ENCODE assay signal across 8 mouse cellular contexts in the genomic region with DNA sequence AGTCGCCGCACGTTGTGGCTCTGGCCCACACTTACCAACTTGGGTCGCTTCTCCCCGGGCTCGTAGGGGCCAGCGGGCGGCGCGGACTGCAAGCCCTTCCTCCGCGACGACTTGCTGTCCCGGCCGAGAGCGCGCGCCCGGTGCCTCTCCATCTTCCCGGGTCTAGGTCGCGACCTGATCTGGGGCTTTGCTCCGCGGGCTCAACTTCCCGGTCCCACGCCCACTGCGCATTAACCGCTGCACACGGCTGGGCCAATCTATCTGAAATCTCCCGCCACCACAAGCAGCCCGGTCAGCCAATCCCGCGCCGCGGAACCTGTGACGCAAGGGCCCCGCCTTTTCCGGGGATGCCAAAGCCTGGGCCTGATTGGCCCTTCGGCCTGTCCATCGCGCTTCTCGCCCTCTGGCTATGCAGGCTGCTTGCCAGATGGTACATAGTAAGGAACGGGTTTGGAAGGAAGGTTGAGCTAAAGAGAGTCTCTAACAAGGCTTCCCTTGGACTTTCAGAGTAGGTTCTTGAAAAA. TPM values are rescaled to one million over a fixed set of nuclear protein-coding genes. Genes with fewer than 3 reads are reported as not detected.
DNase-seq lines count a peak whose midpoint lies in the region; ATAC-seq and TF ChIP-seq lines count a peak whose summit lies in the region.

A gene (minus strand): TSS at position 273 of the 524 bp plus-strand sequence.

- TF ChIP-seq POLR2A in bone marrow macrophage, adult 2 months (IDR thresholded peaks at IDR 0.05; ENCODE audit: borderline replicate concordance, low read depth, low read length) = no peak
- TF ChIP-seq POLR2A in embryonic fibroblast, embryonic 13.5 days (IDR thresholded peaks at IDR 0.05; ENCODE audit: low read depth, low read length) = no peak; the same call in none of the 2 replicates

- no peaks in the 10 kb centered on the region for H3K9me3 ChIP-seq in kidney, embryonic 14.5 days (ENCODE audit: control insufficient read depth, low read length)
- H3K9me3 ChIP-seq in limb, embryonic 15.5 days = no peaks in the 10 kb centered on the region

- peak; percentile 100 for ATAC-seq in kidney, embryonic 14.5 days (ENCODE audit: low FRiP score, low TSS enrichment)
- ATAC-seq in limb, embryonic 15.5 days (ENCODE audit: insufficient number of reproducible peaks, low FRiP score, low TSS enrichment, low read depth) = peak; percentile 96

- under 1% methylated on average over 43 of the region's 43 CpGs for WGBS in kidney, embryonic 14.5 days
- under 1% methylated on average over 43 of the region's 43 CpGs for WGBS in limb, embryonic 15.5 days

- no peak for TF ChIP-seq CTCF in bone marrow macrophage, adult 2 months (IDR thresholded peaks at IDR 0.05; ENCODE audit: low read depth, low read length)
- no peak for TF ChIP-seq CTCF in embryonic fibroblast, embryonic 13.5 days (IDR thresholded peaks at IDR 0.05; ENCODE audit: borderline replicate concordance, insufficient read depth, low read length)

- peaks cover 5% of the 10 kb centered on the region; the same call in 1 of the 2 replicates for H3K4me1 ChIP-seq in bone marrow macrophage, adult 2 months (ENCODE audit: control insufficient read depth, insufficient read depth, low read length)
- H3K4me1 ChIP-seq in embryonic fibroblast, embryonic 13.5 days (ENCODE audit: control insufficient read depth, insufficient read depth, low read length) = no peaks in the 10 kb centered on the region
- no peaks in the 10 kb centered on the region for H3K4me1 ChIP-seq in kidney, embryonic 14.5 days (ENCODE audit: control insufficient read depth, insufficient read depth, low read length)
- 0 out of 2 replicates have a peak, but pooled peaks cover 3% of the 10 kb centered on the region for H3K4me1 ChIP-seq in limb, embryonic 15.5 days

- peak within 1 kb of the TSS; percentile 56 for H3K4me2 ChIP-seq in kidney, embryonic 14.5 days (replicated peaks; ENCODE audit: low read depth, low read length)
- peak within 1 kb of the TSS; percentile 91 for H3K4me2 ChIP-seq in limb, embryonic 15.5 days

- no peaks in the 10 kb centered on the region for H3K36me3 ChIP-seq in kidney, embryonic 14.5 days (ENCODE audit: control insufficient read depth, insufficient read depth, low read length)
- H3K36me3 ChIP-seq in limb, embryonic 15.5 days = no peaks in the 10 kb centered on the region

- peak within 1 kb of the TSS; percentile 70 for H3K9ac ChIP-seq in kidney, embryonic 14.5 days (ENCODE audit: low read depth, low read length)
- H3K9ac ChIP-seq in limb, embryonic 15.5 days = peak within 1 kb of the TSS; percentile 46

- no peak within 1 kb of the TSS for H3K27ac ChIP-seq in bone marrow macrophage, adult 2 months (ENCODE audit: insufficient read depth, low read depth, low read length)
- H3K27ac ChIP-seq in embryonic fibroblast, embryonic 13.5 days (ENCODE audit: insufficient read depth, low read length) = peak within 1 kb of the TSS; percentile 69
- peak within 1 kb of the TSS; percentile 31; the same call in 1 of the 2 replicates for H3K27ac ChIP-seq in kidney, embryonic 14.5 days (ENCODE audit: low read depth, low read length)
- peak within 1 kb of the TSS; percentile 73 for H3K27ac ChIP-seq in limb, embryonic 15.5 days

- peak within 1 kb of the TSS; percentile 70 for H3K4me3 ChIP-seq in bone marrow macrophage, adult 2 months (ENCODE audit: insufficient read depth, low read length)
- peak within 1 kb of the TSS; percentile 91 for H3K4me3 ChIP-seq in embryonic fibroblast, embryonic 13.5 days (ENCODE audit: insufficient read depth, low read length)
- peak within 1 kb of the TSS; percentile 73 for H3K4me3 ChIP-seq in kidney, embryonic 14.5 days (ENCODE audit: low read length)
- peak within 1 kb of the TSS; percentile 87 for H3K4me3 ChIP-seq in limb, embryonic 15.5 days

- H3K27me3 ChIP-seq in kidney, embryonic 14.5 days (ENCODE audit: control insufficient read depth, insufficient read depth, low read length) = no peaks in the 10 kb centered on the region
- no peaks in the 10 kb centered on the region for H3K27me3 ChIP-seq in limb, embryonic 15.5 days

- DNase-seq in A20 (ENCODE audit: low read depth, low spot score) = peak; percentile 99
- peak; percentile 88 to 89 for DNase-seq in heart, adult 9 months (ENCODE audit: low spot score in 2 of 2)
- DNase-seq in monocyte, adult 2 months (ENCODE audit: low read depth in 1 of 2, low spot score in 2 of 2) = peak; percentile 85 to 88
- DNase-seq in spleen, postnatal 36 days (ENCODE audit: low spot score in 2 of 2) = peak; percentile 92 to 93

RNA-seq across cellular contexts. Expression of the gene that starts here (rescaled TPM):
- 11.0 and 14.4 TPM in 2 replicates for polyA plus RNA-seq in bone marrow macrophage, adult 2 months (2012; ENCODE audit: insufficient read depth, insufficient read length, missing spikeins)
- polyA plus RNA-seq in embryonic fibroblast, embryonic 13.5 days (2011; ENCODE audit: insufficient read length, low read depth, missing spikeins) = 27.9 and 37.8 TPM in 2 replicates
- polyA plus RNA-seq in kidney, embryonic 14.5 days (2014; fragmentation: Nextera tagmentation; extraction: Ambion mirVana) = 13.8 and 22.4 TPM in 2 replicates
- 11.5 and 12.4 TPM in 2 replicates for polyA plus RNA-seq in limb, embryonic 15.5 days (2015; fragmentation: Nextera tagmentation; extraction: Ambion mirVana)
